ENCODE assay signal across 8 mouse cellular contexts in genomic region chr2:116070614-116071425, GRCm38 (mm10). TPM values are rescaled to one million over a fixed set of nuclear protein-coding genes. Genes with fewer than 3 reads are reported as not detected.
DNase-seq lines count a peak whose midpoint lies in the region; ATAC-seq lines count a peak whose summit lies in the region.
"Had no signal": no experiment of that assay in that cellular context is flagged by ENCODE, and none has a peak within 500 bp of the region (broad histone marks: within the 10 kb centered on the region; RNA-seq: fewer than 3 reads in every experiment).

No protein-coding gene starts in this region.

- H3K27ac ChIP-seq in lung, embryonic 16.5 days (ENCODE audit: low read length), result no peak overlapping the region
- peak overlapping the region; percentile 59 for H3K27ac ChIP-seq in heart, embryonic 16.5 days (ENCODE audit: low read length)
- no peak overlapping the region for H3K27ac ChIP-seq in liver, embryonic 13.5 days

- 29% methylated on average over 10 of the region's 10 CpGs for WGBS in lung, embryonic 16.5 days
- 33% methylated on average over 10 of the region's 10 CpGs for WGBS in heart, embryonic 16.5 days
- 21% methylated on average over 10 of the region's 10 CpGs for WGBS in liver, embryonic 13.5 days (ENCODE audit: insufficient replicate concordance)

- H3K27me3 ChIP-seq in lung, embryonic 16.5 days (ENCODE audit: control insufficient read depth, insufficient read depth, low read depth, low read length), result peaks cover 33% of the 10 kb centered on the region
- H3K27me3 ChIP-seq in heart, embryonic 16.5 days (ENCODE audit: control insufficient read depth, insufficient read depth, low read length), result peaks cover 11% of the 10 kb centered on the region
- H3K27me3 ChIP-seq in liver, embryonic 13.5 days, result peaks cover 99% of the 10 kb centered on the region

- H3K4me3 ChIP-seq in lung, embryonic 16.5 days (ENCODE audit: low read length), result peak overlapping the region; percentile 51
- peak overlapping the region; percentile 53 for H3K4me3 ChIP-seq in heart, embryonic 16.5 days (ENCODE audit: low read length)
- H3K4me3 ChIP-seq in liver, embryonic 13.5 days (replicated peaks), result no peak overlapping the region

- peaks cover 7% of the 10 kb centered on the region for H3K4me1 ChIP-seq in lung, embryonic 16.5 days (replicated peaks; ENCODE audit: control insufficient read depth, insufficient read depth, low read length)
- H3K4me1 ChIP-seq in heart, embryonic 16.5 days (ENCODE audit: control insufficient read depth, insufficient read depth, low read length), result peaks cover 14% of the 10 kb centered on the region
- peaks cover 9% of the 10 kb centered on the region; the same call in 1 of the 2 replicates for H3K4me1 ChIP-seq in liver, embryonic 13.5 days (replicated peaks)

- H3K36me3 ChIP-seq in lung, embryonic 16.5 days (ENCODE audit: control insufficient read depth, insufficient read depth, low read length), result no peaks in the 10 kb centered on the region
- H3K36me3 ChIP-seq in heart, embryonic 16.5 days (ENCODE audit: control insufficient read depth, insufficient read depth), result no peaks in the 10 kb centered on the region
- H3K36me3 ChIP-seq in liver, embryonic 13.5 days, result no peaks in the 10 kb centered on the region

- no peak overlapping the region for H3K9ac ChIP-seq in lung, embryonic 16.5 days (ENCODE audit: low read length)
- H3K9ac ChIP-seq in heart, embryonic 16.5 days (ENCODE audit: low read length), result peak overlapping the region; percentile 56
- no peak overlapping the region for H3K9ac ChIP-seq in liver, embryonic 13.5 days

- no peak for ATAC-seq in lung, embryonic 16.5 days (ENCODE audit: low read depth)
- ATAC-seq in heart, embryonic 16.5 days (replicated peaks; ENCODE audit: extremely low read depth, insufficient read depth, low FRiP score), result no peak
- ATAC-seq in liver, embryonic 13.5 days (ENCODE audit: low read depth), result no peak

- peak overlapping the region; percentile 66 for H3K4me2 ChIP-seq in lung, embryonic 16.5 days (ENCODE audit: low read depth, low read length)
- peak overlapping the region; percentile 90 for H3K4me2 ChIP-seq in heart, embryonic 16.5 days (ENCODE audit: low read depth, low read length)
- 0 out of 2 replicates have a peak overlapping the region, but pooled peaks have one; percentile 5 for H3K4me2 ChIP-seq in liver, embryonic 13.5 days

- H3K9me3 ChIP-seq in lung, embryonic 16.5 days (ENCODE audit: control insufficient read depth, low read length), result no peaks in the 10 kb centered on the region
- H3K9me3 ChIP-seq in heart, embryonic 16.5 days (replicated peaks; ENCODE audit: control insufficient read depth, low read length), result no peaks in the 10 kb centered on the region
- H3K9me3 ChIP-seq in liver, embryonic 13.5 days (replicated peaks), result no peaks in the 10 kb centered on the region

- DNase-seq in lung, postnatal 4 days, result no peak
- no peak for DNase-seq in liver, embryonic 13.5 days
- DNase-seq in thymus, postnatal 14 days, result no peak
- no peak for DNase-seq in adrenal gland, adult 18-20 months (ENCODE audit: low spot score in 2 of 2)
- DNase-seq in yolk sac, embryonic 10.5 days (ENCODE audit: low spot score), result no peak

RNA-seq across cellular contexts. Expression of gene Meis2, which starts 5.2 kb away (rescaled TPM):
- 21.5 and 24.2 TPM in 2 replicates for polyA plus RNA-seq in lung, embryonic 16.5 days (2015; fragmentation: Nextera tagmentation; extraction: Ambion mirVana)
- polyA plus RNA-seq in heart, embryonic 16.5 days (2015; fragmentation: Nextera tagmentation; extraction: Ambion mirVana), result 22.1 and 22.6 TPM in 2 replicates
- polyA plus RNA-seq in liver, embryonic 13.5 days (2015; fragmentation: Nextera tagmentation; extraction: Ambion mirVana), result 2.1 and 2.6 TPM in 2 replicates
- 100 to 1,000 TPM; 216 to 279 TPM for total RNA-seq in adrenal gland, adult 18-20 months (2021)
- total RNA-seq: monocyte, adult 5-6 weeks had no signal

Comparison
In these comparisons a context has a peak if more than half of its experiments do, and no peak if none do; other contexts are left out.
1. H3K4me2 ChIP-seq: peak in every context shown above with its lines; median percentile 90 in heart, embryonic 16.5 days; 66 in lung, embryonic 16.5 days; 5 in liver, embryonic 13.5 days.